Mouse (Mus musculus): ENCODE measurements around the gene Bik.

The Bik gene

GRCm38 (mm10) chr15:83512489-83513281 lies 14.0 kb upstream of the Bik start:
- DNase-seq (ENCODE audit: low read depth, low spot score), result no peak

- DNase-seq (ENCODE audit: low read depth, low spot score), result no peak
These were observed 11.6 kb upstream of the Bik start for GRCm38 (mm10) chr15:83515018-83515417.

GRCm38 (mm10) chr15:83518215-83519048 lies 8.2 kb upstream of the Bik start:
- peak; percentile 86 for DNase-seq (ENCODE audit: low read depth, low spot score)

- no peak for DNase-seq (ENCODE audit: low read depth, low spot score)
These were observed 5.7 kb upstream of the Bik start for GRCm38 (mm10) chr15:83520861-83521382.

- DNase-seq (ENCODE audit: low read depth, low spot score), result no peak
These were observed 3.5 kb upstream of the Bik start for GRCm38 (mm10) chr15:83523196-83523595.

GRCm38 (mm10) chr15:83523638-83524332 lies 2.9 kb upstream of the Bik start:
- DNase-seq (ENCODE audit: low read depth, low spot score), result no peak

GRCm38 (mm10) chr15:83524333-83524729 lies 2.3 kb upstream of the Bik start:
- DNase-seq (ENCODE audit: low read depth, low spot score), result no peak

GRCm38 (mm10) chr15:83527092-83527437 lies 403 bp downstream of the Bik start:
- DNase-seq (ENCODE audit: low read depth, low spot score), result no peak

GRCm38 (mm10) chr15:83527747-83528146 lies 1.1 kb downstream of the Bik start:
- DNase-seq (ENCODE audit: low read depth, low spot score), result no peak

GRCm38 (mm10) chr15:83528892-83529291 lies 2.2 kb downstream of the Bik start:
- no peak for DNase-seq (ENCODE audit: low read depth, low spot score)

GRCm38 (mm10) chr15:83529765-83530164 lies 3.1 kb downstream of the Bik start:
- no peak for DNase-seq (ENCODE audit: low read depth, low spot score)

- DNase-seq (ENCODE audit: low read depth, low spot score), result no peak
These were observed 3.6 kb downstream of the Bik start for GRCm38 (mm10) chr15:83530233-83530632.

GRCm38 (mm10) chr15:83530688-83531087 lies 4.0 kb downstream of the Bik start:
- no peak for DNase-seq (ENCODE audit: low read depth, low spot score)

GRCm38 (mm10) chr15:83531961-83532469 lies 5.4 kb downstream of the Bik start:
- no peak for DNase-seq (ENCODE audit: low read depth, low spot score)

GRCm38 (mm10) chr15:83532606-83533005 lies 5.9 kb downstream of the Bik start:
- no peak for DNase-seq (ENCODE audit: low read depth, low spot score)

- no peak for DNase-seq (ENCODE audit: low read depth, low spot score)
These were observed 8.6 kb downstream of the Bik start for GRCm38 (mm10) chr15:83534960-83535889.

GRCm38 (mm10) chr15:83535890-83536231 lies 9.2 kb downstream of the Bik start:
- no peak for DNase-seq (ENCODE audit: low read depth, low spot score)

- DNase-seq (ENCODE audit: low read depth, low spot score), result no peak
These were observed 12.2 kb downstream of the Bik start for GRCm38 (mm10) chr15:83538855-83539254.

- DNase-seq (ENCODE audit: low read depth, low spot score), result no peak
These were observed 13.2 kb downstream of the Bik start for GRCm38 (mm10) chr15:83539905-83540304.

- DNase-seq (ENCODE audit: low read depth, low spot score), result peak; percentile 67
These were observed 15.1 kb downstream of the Bik start for GRCm38 (mm10) chr15:83541647-83542287.

All from 3T3-L1 (cell line).